Mouse (Mus musculus) adrenal gland, postnatal 4 days (tissue): ENCODE data around the gene St8sia4. TPM values are rescaled to one million over a fixed set of nuclear protein-coding genes. Genes with fewer than 3 reads are reported as not detected.
A peak's percentile ranks its signal among the peaks of the same experiment; 100 is the strongest.

ENCODE experiments used
- DNase-seq, 2 experiments: peaks; one replicate each; pipeline ENCODE4 v3.0.0; 2021 to 2022; ENCODE audit warnings: low spot score in 2 of 2, mixed read lengths in 2 of 2
- long read RNA-seq, 2 experiments: library from polyadenylated mRNA; stranded (forward); transcript quantifications; one replicate each; pipeline ENCODE4 v2.0.0; 2021
- total RNA-seq, 2 experiments: library from RNA; stranded (reverse); gene quantifications; 2 replicates each; pipeline ENCODE4 v1.2.3; 2021

The St8sia4 gene
- total RNA-seq, result 1 to 10 TPM; 3.6 to 3.9 TPM
- long read RNA-seq, experiment 1, full-length matches to known transcripts, result 1 of 1 reads
- long read RNA-seq, experiment 1, partial matches to known transcripts, result 0 of 1 reads
- long read RNA-seq, experiment 1, other reads (novel, unspliced or antisense), result 0 of 1 reads
- long read RNA-seq, experiment 2, full-length matches to known transcripts, result 1 of 3 reads
- long read RNA-seq, experiment 2, partial matches to known transcripts, result 0 of 3 reads
- long read RNA-seq, experiment 2, other reads (novel, unspliced or antisense), result 2 of 3 reads

GRCm38 (mm10) chr1:95667435-95668252 is at the start of gene St8sia4:
TSS of gene St8sia4 (minus strand) at chr1:95667571.
- DNase-seq, result peak; percentile 22 to 49

- DNase-seq, result no peak
Measured at GRCm38 (mm10) chr1:95709181-95709580, 41.8 kb upstream of the St8sia4 start.

GRCm38 (mm10) chr1:95699903-95700302 is 32.5 kb upstream of the St8sia4 start:
- DNase-seq, result no peak

- DNase-seq, result no peak
Measured at GRCm38 (mm10) chr1:95674052-95674451, 6.7 kb upstream of the St8sia4 start.

- no peak for DNase-seq
Measured at GRCm38 (mm10) chr1:95668253-95668805, 958 bp upstream of the St8sia4 start.

GRCm38 (mm10) chr1:95666541-95667320 is 640 bp downstream of the St8sia4 start:
- DNase-seq, result no peak

GRCm38 (mm10) chr1:95665951-95666484 is 1.4 kb downstream of the St8sia4 start:
- DNase-seq, result no peak

- no peak for DNase-seq
Measured at GRCm38 (mm10) chr1:95664969-95665702, 2.2 kb downstream of the St8sia4 start.

- no peak for DNase-seq
Measured at GRCm38 (mm10) chr1:95664321-95664825, 3.0 kb downstream of the St8sia4 start.

- no peak for DNase-seq
Measured at GRCm38 (mm10) chr1:95657051-95657668, 10.2 kb downstream of the St8sia4 start.

GRCm38 (mm10) chr1:95655564-95655963 is 11.8 kb downstream of the St8sia4 start:
- no peak for DNase-seq

GRCm38 (mm10) chr1:95653445-95653844 is 13.9 kb downstream of the St8sia4 start:
- no peak for DNase-seq

- no peak for DNase-seq
Measured at GRCm38 (mm10) chr1:95644292-95644691, 23.1 kb downstream of the St8sia4 start.

GRCm38 (mm10) chr1:95639001-95639400 is 28.4 kb downstream of the St8sia4 start:
- no peak for DNase-seq

GRCm38 (mm10) chr1:95624376-95624775 is 43.0 kb downstream of the St8sia4 start:
- no peak for DNase-seq

GRCm38 (mm10) chr1:95618647-95619046 is 48.7 kb downstream of the St8sia4 start:
- DNase-seq, result no peak

- no peak for DNase-seq
Measured at GRCm38 (mm10) chr1:95618125-95618524, 49.2 kb downstream of the St8sia4 start.

- DNase-seq, result no peak
Measured at GRCm38 (mm10) chr1:95610017-95610416, 57.4 kb downstream of the St8sia4 start.

- no peak for DNase-seq
Measured at GRCm38 (mm10) chr1:95609045-95609444, 58.3 kb downstream of the St8sia4 start.

GRCm38 (mm10) chr1:95605458-95605857 is 61.9 kb downstream of the St8sia4 start:
- DNase-seq, result no peak
